27 mouse cellular contexts compared by ENCODE assay signal in genomic region chr1:64142691-64143445, GRCm38 (mm10). TPM values are rescaled to one million over a fixed set of nuclear protein-coding genes. Genes with fewer than 3 reads are reported as not detected.
DNase-seq lines count a peak whose midpoint lies in the region; ATAC-seq and TF ChIP-seq lines count a peak whose summit lies in the region.
"Had no signal": no experiment of that assay in that cellular context is flagged by ENCODE, and none has a peak within 500 bp of the region (broad histone marks: within the 10 kb centered on the region; RNA-seq: fewer than 3 reads in every experiment).

No protein-coding gene starts in this region.

- peak; percentile 22 for DNase-seq in forebrain, postnatal 0 days
- no peak for DNase-seq in forebrain, embryonic 11.5 days (ENCODE audit: low spot score)
- DNase-seq in kidney, adult 9 months = peak; percentile 5
- no peak for DNase-seq in kidney, adult 18-20 months
- DNase-seq in 3T3-L1 (ENCODE audit: low read depth, low spot score) (peak; percentile 54), NIH3T3 (ENCODE audit: low read depth) (peak; percentile 67)
- no peak for DNase-seq in adrenal gland, adult 18-20 months (ENCODE audit: low spot score in 2 of 2)
- DNase-seq in gastrocnemius, postnatal 14 days = no peak
- DNase-seq: adrenal gland, postnatal 25 days; B cell, adult 2 months; cerebellum, adult 11 months; cerebellum, postnatal 14 days; gastrocnemius, postnatal 10 days; heart, adult 2 months; kidney, adult 11 months; layer of hippocampus, postnatal 36 days; lung, postnatal 14 days; thymus, adult 2 months; thymus, postnatal 4 days had no signal

- H3K4me2 ChIP-seq in forebrain, postnatal 0 days (ENCODE audit: low read depth) = no peak overlapping the region
- H3K4me2 ChIP-seq in forebrain, embryonic 11.5 days (ENCODE audit: low read depth, low read length, severe bottlenecking) = no peak overlapping the region
- H3K4me2 ChIP-seq: embryonic facial prominence, embryonic 12.5 days; forebrain, embryonic 13.5 days had no signal

- intact Hi-C loops in gastrocnemius, postnatal 14 days (cut with DNase I; ENCODE audit: low total_unique reads) = no loop called here

- no peak overlapping the region for H3K9ac ChIP-seq in forebrain, postnatal 0 days
- H3K9ac ChIP-seq in forebrain, embryonic 11.5 days (ENCODE audit: low read length) = no peak overlapping the region
- H3K9ac ChIP-seq: embryonic facial prominence, embryonic 12.5 days; forebrain, embryonic 13.5 days had no signal

- ATAC-seq in forebrain, postnatal 0 days = no peak
- ATAC-seq in forebrain, embryonic 11.5 days (replicated peaks; ENCODE audit: low FRiP score) = no peak
- ATAC-seq: forebrain, embryonic 13.5 days had no signal

- no peaks in the 10 kb centered on the region for H3K9me3 ChIP-seq in forebrain, postnatal 0 days (ENCODE audit: low read length)
- H3K9me3 ChIP-seq in forebrain, embryonic 11.5 days (ENCODE audit: control insufficient read depth, low read length) = no peaks in the 10 kb centered on the region
- H3K9me3 ChIP-seq: embryonic facial prominence, embryonic 12.5 days; forebrain, embryonic 13.5 days; G1E had no signal

- 26% methylated on average over 6 of the region's 6 CpGs for WGBS in forebrain, postnatal 0 days
- WGBS in forebrain, embryonic 11.5 days = 70% methylated on average over 6 of the region's 6 CpGs

- no peak overlapping the region for H3K27ac ChIP-seq in forebrain, postnatal 0 days (ENCODE audit: low read depth, low read length)
- no peak overlapping the region for H3K27ac ChIP-seq in forebrain, embryonic 11.5 days (ENCODE audit: low read depth, low read length)
- H3K27ac ChIP-seq: embryonic facial prominence, embryonic 12.5 days; forebrain, embryonic 13.5 days; heart, adult 2 months; kidney, postnatal 0 days; layer of hippocampus, adult 2 months; stomach, postnatal 0 days had no signal

- H3K36me3 ChIP-seq in forebrain, postnatal 0 days (ENCODE audit: insufficient read depth) = no peaks in the 10 kb centered on the region
- no peaks in the 10 kb centered on the region for H3K36me3 ChIP-seq in forebrain, embryonic 11.5 days (ENCODE audit: control insufficient read depth, insufficient read depth, low read length)
- H3K36me3 ChIP-seq: embryonic facial prominence, embryonic 12.5 days; G1E had no signal

- no peak for TF ChIP-seq CTCF in forebrain, postnatal 0 days (IDR thresholded peaks at IDR 0.05; ENCODE audit: low read depth)

- no peaks in the 10 kb centered on the region for H3K27me3 ChIP-seq in forebrain, postnatal 0 days (ENCODE audit: insufficient read depth, low read length)
- H3K27me3 ChIP-seq in forebrain, embryonic 11.5 days (ENCODE audit: control insufficient read depth, insufficient read depth, low read length) = no peaks in the 10 kb centered on the region
- H3K27me3 ChIP-seq: CH12.LX; embryonic facial prominence, embryonic 12.5 days; forebrain, embryonic 13.5 days had no signal

- H3K4me3 ChIP-seq in forebrain, postnatal 0 days (ENCODE audit: low read depth, low read length) = no peak overlapping the region
- H3K4me3 ChIP-seq in forebrain, embryonic 11.5 days (ENCODE audit: low read depth, low read length) = no peak overlapping the region
- H3K4me3 ChIP-seq: embryonic facial prominence, embryonic 12.5 days; erythroblast, embryonic 14.5 days; forebrain, embryonic 13.5 days; heart, adult 2 months; layer of hippocampus, adult 2 months had no signal

- peaks cover 6% of the 10 kb centered on the region; the same call in 1 of the 2 replicates for H3K4me1 ChIP-seq in forebrain, postnatal 0 days (ENCODE audit: insufficient read depth)
- no peaks in the 10 kb centered on the region for H3K4me1 ChIP-seq in forebrain, embryonic 11.5 days (replicated peaks; ENCODE audit: control insufficient read depth, insufficient read depth, low read length)
- H3K4me1 ChIP-seq: embryonic facial prominence, embryonic 12.5 days had no signal

RNA-seq across cellular contexts. Expression of gene Klf7, which starts 20.8 kb away (rescaled TPM):
- 51.4 and 61.5 TPM in 2 replicates for total RNA-seq in forebrain, postnatal 0 days (2014; rRNA removed)
- 98.1 and 154 TPM in 2 replicates for polyA plus RNA-seq in forebrain, postnatal 0 days (2015; fragmentation: Nextera tagmentation; extraction: Ambion mirVana)
- 24.8 and 25.3 TPM in 2 replicates for polyA plus RNA-seq in forebrain, embryonic 11.5 days (2014; fragmentation: Nextera tagmentation; extraction: Ambion mirVana)
- 10 to 100 TPM; 15.3 to 19.1 TPM for total RNA-seq in adrenal gland, adult 18-20 months (2021)
- 10 to 100 TPM in 1 of 2 experiments, 1 to 10 TPM in 1; 9.2 to 10.6 TPM for total RNA-seq in gastrocnemius, postnatal 14 days (2021)
- polyA plus RNA-seq: G1E had no signal

Comparison
In these comparisons a context has a peak if more than half of its experiments do, and no peak if none do; other contexts are left out.
1. DNase-seq: peak in forebrain, postnatal 0 days (single experiment), kidney, adult 9 months (single experiment), 3T3-L1 (single experiment) and NIH3T3 (single experiment); none in forebrain, embryonic 11.5 days (single experiment), kidney, adult 18-20 months (single experiment), adrenal gland, adult 18-20 months (0 of 2) and gastrocnemius, postnatal 14 days (single experiment).